Mouse (Mus musculus): ENCODE measurements at regions not wholly inside any gene's neighbourhood (a gene's known extent, or its start where the extent isn't known, plus 50 kb on each side); places are given as distances from the start of the nearest gene placed in this dataset.

- DNase-seq (ENCODE audit: low read depth, low spot score) = no peak
Measured at GRCm38 (mm10) chr11:19463730-19464358, 445.1 kb upstream of the Meis1 start.

- no peak for DNase-seq (ENCODE audit: low read depth, low spot score)
Measured at GRCm38 (mm10) chr11:19468373-19468772, 449.6 kb upstream of the Meis1 start.

GRCm38 (mm10) chr11:19468803-19469202, 450.0 kb upstream of the Meis1 start:
- DNase-seq (ENCODE audit: low read depth, low spot score) = no peak

GRCm38 (mm10) chr11:19470648-19471341, 452.0 kb upstream of the Meis1 start:
- no peak for DNase-seq (ENCODE audit: low read depth, low spot score)

- no peak for DNase-seq (ENCODE audit: low read depth, low spot score)
Measured at GRCm38 (mm10) chr11:19475068-19475786, 448.9 kb upstream of the Spred2 start.

- DNase-seq (ENCODE audit: low read depth, low spot score) = no peak
Measured at GRCm38 (mm10) chr11:19493089-19493756, 431.0 kb upstream of the Spred2 start.

GRCm38 (mm10) chr11:19521721-19522120, 402.5 kb upstream of the Spred2 start:
- DNase-seq (ENCODE audit: low read depth, low spot score) = no peak

GRCm38 (mm10) chr11:19523853-19524487, 400.2 kb upstream of the Spred2 start:
- peak; percentile 47 for DNase-seq (ENCODE audit: low read depth, low spot score)

- DNase-seq (ENCODE audit: low read depth, low spot score) = no peak
Measured at GRCm38 (mm10) chr11:19529126-19529525, 395.0 kb upstream of the Spred2 start.

GRCm38 (mm10) chr11:19530652-19531051, 393.5 kb upstream of the Spred2 start:
- DNase-seq (ENCODE audit: low read depth, low spot score) = no peak

- no peak for DNase-seq (ENCODE audit: low read depth, low spot score)
Measured at GRCm38 (mm10) chr11:19531255-19532003, 392.7 kb upstream of the Spred2 start.

GRCm38 (mm10) chr11:19532867-19533266, 391.3 kb upstream of the Spred2 start:
- DNase-seq (ENCODE audit: low read depth, low spot score) = no peak

- DNase-seq (ENCODE audit: low read depth, low spot score) = no peak
Measured at GRCm38 (mm10) chr11:19533701-19534100, 390.5 kb upstream of the Spred2 start.

- no peak for DNase-seq (ENCODE audit: low read depth, low spot score)
Measured at GRCm38 (mm10) chr11:19535215-19535614, 389.0 kb upstream of the Spred2 start.

GRCm38 (mm10) chr11:19546226-19546625, 377.9 kb upstream of the Spred2 start:
- DNase-seq (ENCODE audit: low read depth, low spot score) = no peak

GRCm38 (mm10) chr11:19554316-19554946, 369.7 kb upstream of the Spred2 start:
- no peak for DNase-seq (ENCODE audit: low read depth, low spot score)

- no peak for DNase-seq (ENCODE audit: low read depth, low spot score)
Measured at GRCm38 (mm10) chr11:19554947-19555770, 369.0 kb upstream of the Spred2 start.

- DNase-seq (ENCODE audit: low read depth, low spot score) = no peak
Measured at GRCm38 (mm10) chr11:19560452-19560851, 363.7 kb upstream of the Spred2 start.

- no peak for DNase-seq (ENCODE audit: low read depth, low spot score)
Measured at GRCm38 (mm10) chr11:19562668-19563067, 361.5 kb upstream of the Spred2 start.

GRCm38 (mm10) chr11:19585228-19585627, 338.9 kb upstream of the Spred2 start:
- DNase-seq (ENCODE audit: low read depth, low spot score) = no peak
